Mouse (Mus musculus): ENCODE measurements at regions not wholly inside any gene's neighbourhood (a gene's known extent, or its start where the extent isn't known, plus 50 kb on each side); places are given as distances from the start of the nearest gene placed in this dataset.

DNA sequence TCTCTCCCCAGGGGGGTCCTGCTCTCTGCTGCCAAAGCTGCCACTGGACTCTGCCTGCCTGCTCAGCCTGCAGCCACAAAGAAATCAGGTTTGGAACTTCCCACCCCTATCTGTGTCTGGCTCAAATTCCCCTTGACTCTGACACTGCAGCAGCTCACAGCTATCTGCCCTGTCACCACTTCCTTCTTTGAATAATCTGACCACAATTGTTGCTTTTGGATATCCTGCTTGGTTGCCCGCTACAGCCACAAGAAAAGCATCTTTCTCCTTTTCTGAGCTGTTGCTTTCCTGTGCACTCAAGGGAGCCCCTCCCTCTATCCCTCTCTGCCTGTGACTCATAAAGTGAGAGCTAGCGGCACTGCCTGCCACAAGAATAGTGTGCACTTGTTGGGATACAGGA, 742.6 kb downstream of the Nap1l3 start (continued):
- TF ChIP-seq MEF2A (IDR thresholded peaks at IDR 0.05; ENCODE audit: extremely low read depth, insufficient replicate concordance, low read depth, low read length, poor library complexity, severe bottlenecking) (no peak), BHLHE40 (IDR thresholded peaks at IDR 0.05; ENCODE audit: borderline replicate concordance, low read depth, low read length) (no peak), ZMIZ1 (IDR thresholded peaks at IDR 0.05; ENCODE audit: low read depth, low read length) (no peak), TAL1 (IDR thresholded peaks at IDR 0.05; ENCODE audit: low read length) (peak; percentile 60), POLR2AphosphoS5 (IDR thresholded peaks at IDR 0.05; ENCODE audit: borderline replicate concordance, low read depth, low read length) (no peak), CTCF (IDR thresholded peaks at IDR 0.05 in 2 of 3, conservative IDR thresholded peaks at IDR 0.05 in 1 of 3; ENCODE audit: control insufficient read depth in 1 of 3, insufficient read depth in 1 of 3, low read depth in 2 of 3, low read length in 3 of 3, poor library complexity in 1 of 3, severe bottlenecking in 1 of 3) (no peak), ZKSCAN1 (IDR thresholded peaks at IDR 0.05; ENCODE audit: low read depth, low read length) (no peak), USF2 (IDR thresholded peaks at IDR 0.05; ENCODE audit: borderline replicate concordance in 1 of 2, insufficient read depth in 1 of 2, low read depth in 1 of 2, low read length in 2 of 2) (no peak), KAT2A (conservative IDR thresholded peaks at IDR 0.05; ENCODE audit: low read depth, low read length) (no peak), HCFC1 (IDR thresholded peaks at IDR 0.05; ENCODE audit: low read depth, low read length) (no peak), TCF12 (IDR thresholded peaks at IDR 0.05; ENCODE audit: low read depth, low read length) (peak; percentile 97)

DNA sequence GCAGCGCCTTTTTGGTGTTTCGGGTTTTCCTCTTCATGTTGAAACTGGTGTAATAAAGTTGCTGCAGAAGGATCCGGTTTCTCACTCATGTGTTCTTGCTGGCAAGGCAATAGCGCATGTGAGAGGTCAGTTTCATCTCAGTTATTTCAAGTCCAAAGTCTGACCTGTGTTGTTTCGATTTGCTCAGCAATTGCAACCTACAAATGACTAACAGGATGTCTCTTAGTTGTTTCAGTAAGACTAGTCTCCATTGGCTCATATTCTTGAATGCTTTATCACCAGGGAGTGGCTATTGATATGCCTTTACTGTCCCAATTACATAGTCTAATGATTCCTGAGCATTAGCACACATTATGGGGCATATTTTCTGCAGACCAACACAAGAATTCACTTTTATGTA, 751.7 kb downstream of the Nap1l3 start:
- H3K27me3 ChIP-seq (ENCODE audit: control insufficient read depth in 1 of 2, insufficient read depth in 2 of 2, low read length in 2 of 2), result no peaks in the 10 kb centered on the region
- H3K27ac ChIP-seq (ENCODE audit: control insufficient read depth, low read depth, low read length), result no peak overlapping the region
- H3K9me3 ChIP-seq (replicated peaks; ENCODE audit: insufficient read depth, low read length), result no peaks in the 10 kb centered on the region
- H3K79me2 ChIP-seq (ENCODE audit: control insufficient read depth, insufficient read depth, low read length, poor library complexity), result no peaks in the 10 kb centered on the region
- no peak for TF ChIP-seq ETS1 (IDR thresholded peaks at IDR 0.05; ENCODE audit: low read depth, low read length)
- TF ChIP-seq MEF2A (IDR thresholded peaks at IDR 0.05; ENCODE audit: extremely low read depth, insufficient replicate concordance, low read depth, low read length, poor library complexity, severe bottlenecking), result no peak
- TF ChIP-seq E2F4 (IDR thresholded peaks at IDR 0.05; ENCODE audit: borderline replicate concordance, low read depth, low read length), result no peak
- TF ChIP-seq USF1 (IDR thresholded peaks at IDR 0.05; ENCODE audit: low read depth, low read length), result no peak
- TF ChIP-seq GABPA (IDR thresholded peaks at IDR 0.05; ENCODE audit: low read depth, low read length), result no peak
- TF ChIP-seq ELF1 (IDR thresholded peaks at IDR 0.05; ENCODE audit: low read depth, low read length), result no peak
- TF ChIP-seq MAX (IDR thresholded peaks at IDR 0.05; ENCODE audit: low read length), result no peak
- TF ChIP-seq UBTF (IDR thresholded peaks at IDR 0.05; ENCODE audit: borderline replicate concordance, insufficient read depth, low read depth, low read length), result no peak
- no peak for TF ChIP-seq MXI1 (IDR thresholded peaks at IDR 0.05; ENCODE audit: low read depth, low read length)
- TF ChIP-seq RCOR1 (IDR thresholded peaks at IDR 0.05; ENCODE audit: low read depth, low read length), result no peak
- TF ChIP-seq ZNF384 (IDR thresholded peaks at IDR 0.05; ENCODE audit: low read depth, low read length), result no peak
- TF ChIP-seq ZKSCAN1 (IDR thresholded peaks at IDR 0.05; ENCODE audit: low read depth, low read length), result no peak
- TF ChIP-seq USF2 (IDR thresholded peaks at IDR 0.05; ENCODE audit: borderline replicate concordance in 1 of 2, insufficient read depth in 1 of 2, low read depth in 1 of 2, low read length in 2 of 2), result no peak
- no peak for TF ChIP-seq POLR2A (IDR thresholded peaks at IDR 0.05; ENCODE audit: control insufficient read depth in 1 of 2, insufficient read depth in 1 of 2, low read depth in 1 of 2, low read length in 2 of 2, poor library complexity in 1 of 2)
- no peak for TF ChIP-seq POLR2AphosphoS5 (IDR thresholded peaks at IDR 0.05; ENCODE audit: borderline replicate concordance, low read depth, low read length)
- no peak for TF ChIP-seq MAZ (IDR thresholded peaks at IDR 0.05; ENCODE audit: low read depth, low read length)
- no peak for TF ChIP-seq CTCF (IDR thresholded peaks at IDR 0.05 in 2 of 3, conservative IDR thresholded peaks at IDR 0.05 in 1 of 3; ENCODE audit: control insufficient read depth in 1 of 3, insufficient read depth in 1 of 3, low read depth in 2 of 3, low read length in 3 of 3, poor library complexity in 1 of 3, severe bottlenecking in 1 of 3)
- TF ChIP-seq NELFE (IDR thresholded peaks at IDR 0.05; ENCODE audit: low read depth, low read length), result no peak
- TF ChIP-seq ZC3H11A (IDR thresholded peaks at IDR 0.05; ENCODE audit: low read depth, low read length), result no peak
- no peak for TF ChIP-seq TBP (IDR thresholded peaks at IDR 0.05; ENCODE audit: low read depth, low read length)
- H3K4me1 ChIP-seq (ENCODE audit: control insufficient read depth in 1 of 2, insufficient read depth in 2 of 2, low read length in 2 of 2), result no peaks in the 10 kb centered on the region
- no peak for DNase-seq (ENCODE audit: low read depth, low spot score)
- H3K4me3 ChIP-seq (ENCODE audit: control insufficient read depth in 1 of 2, insufficient read depth in 1 of 2, low read depth in 2 of 2, low read length in 2 of 2), result no peak overlapping the region
- H3K36me3 ChIP-seq (ENCODE audit: control insufficient read depth in 1 of 2, insufficient read depth in 2 of 2, low read length in 2 of 2), result no peaks in the 10 kb centered on the region
- H3K9ac ChIP-seq (ENCODE audit: control insufficient read depth, low read depth, low read length, poor library complexity, severe bottlenecking), result no peak overlapping the region

All from MEL (cell line).